Mouse (Mus musculus) intestine, postnatal 0 days (tissue): ENCODE measurements around the gene Atad5. TPM values are rescaled to one million over a fixed set of nuclear protein-coding genes. Genes with fewer than 3 reads are reported as not detected.
"Not testable (repeated sequence)": the region's sequence is repeated elsewhere in the genome, so short reads cannot be mapped to it uniquely, and the experiment has no call there.

Experiments used
- ATAC-seq: fragments of 200-750 bp; cut with Nextera tagmentation; 2 replicates; pipeline ENCODE4 v1.8.0; 2017; ENCODE audit warnings: mild to moderate bottlenecking, moderate TSS enrichment, moderate library complexity
- H3K27ac ChIP-seq: fragments of 300-500 bp; sonication (generic); 2 replicates; pipeline ENCODE4 v1.5.1; 2014; ENCODE audit warnings: mild to moderate bottlenecking, low read depth, low read length, moderate library complexity
- H3K27me3 ChIP-seq: fragments of 300-500 bp; sonication (generic); replicated peaks from 2 replicates; pipeline ENCODE4 v1.6.1; 2014; ENCODE audit warnings: low read length, mixed read lengths; ENCODE audit not compliant: control insufficient read depth, insufficient read depth
- H3K36me3 ChIP-seq: fragments of 300-500 bp; sonication (generic); 2 replicates; pipeline ENCODE4 v1.6.1; 2014; ENCODE audit warnings: mild to moderate bottlenecking, moderate library complexity; ENCODE audit not compliant: control insufficient read depth, insufficient read depth
- H3K4me1 ChIP-seq: fragments of 300-500 bp; sonication (generic); replicated peaks from 2 replicates; pipeline ENCODE4 v1.6.1; 2014; ENCODE audit warnings: antibody characterized with exemption, low read length, mixed read lengths; ENCODE audit not compliant: control insufficient read depth, insufficient read depth
- H3K4me2 ChIP-seq: fragments of 300-500 bp; sonication (generic); replicated peaks from 2 replicates; pipeline ENCODE4 v1.6.1; 2014; ENCODE audit warnings: low read depth, mild to moderate bottlenecking, moderate library complexity
- H3K4me3 ChIP-seq: fragments of 300-500 bp; sonication (generic); 2 replicates; pipeline ENCODE4 v1.5.1; 2014; ENCODE audit warnings: low read depth, low read length
- H3K9ac ChIP-seq: fragments of 300-500 bp; sonication (generic); 2 replicates; pipeline ENCODE4 v1.6.1; 2014; ENCODE audit warnings: mild to moderate bottlenecking, low read depth, low read length
- H3K9me3 ChIP-seq: fragments of 300-500 bp; sonication (generic); 2 replicates; pipeline ENCODE4 v1.6.1; 2016; ENCODE audit warnings: mixed run types; ENCODE audit not compliant: control insufficient read depth
- CTCF ChIP-seq: sonication (generic); IDR thresholded peaks from 2 replicates; pipeline ENCODE4 v1.5.1; 2016; ENCODE audit warnings: low read depth, mild to moderate bottlenecking, control low read depth, antibody characterized with exemption, moderate library complexity
- WGBS: fragments of 180-500 bp; shearing (Covaris S2); extraction: QIAGEN DNeasy Blood & Tissue Kit; methylation state at CpG from one replicate; pipeline ENCODE4 v1.1.7; 2014; 5-methylcytosine and 5-hydroxymethylcytosine counted together
- polyA plus RNA-seq: library from polyadenylated mRNA; unstranded; fragments of >200 nt; fragmentation: Nextera tagmentation; extraction: Ambion mirVana; gene quantifications from 2 replicates; pipeline ENCODE4 v1.2.1, GENCODE M21; 2015

Atad5 gene
- polyA plus RNA-seq, 1 experiment from 2014 or later, result 2.2 TPM

DNA sequence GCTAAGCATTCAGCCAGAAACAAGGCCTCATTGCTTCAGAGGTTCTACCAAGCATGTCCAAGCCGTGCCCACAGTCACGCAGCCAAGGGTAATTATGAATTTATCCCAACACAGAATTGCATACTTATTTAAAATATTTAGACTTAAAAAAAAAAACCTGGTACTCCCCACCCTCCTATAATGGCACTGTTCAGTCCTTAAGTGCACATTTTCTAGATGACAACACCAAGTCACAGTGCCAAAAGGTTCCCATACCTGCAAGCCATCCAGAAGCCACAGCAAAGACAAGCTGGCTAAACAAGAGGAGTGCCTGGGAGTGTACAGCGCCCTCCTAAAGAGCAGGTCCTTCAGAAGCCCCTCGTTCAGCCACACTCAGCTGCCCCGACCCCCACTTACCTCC is 36.0 kb upstream of the Atad5 start:
- no peak for TF ChIP-seq CTCF
- H3K36me3 ChIP-seq, result peaks cover 40% of the 10 kb centered on the region
- H3K27me3 ChIP-seq, result no peaks in the 10 kb centered on the region
- H3K4me2 ChIP-seq, result no peak overlapping the region
- no peaks in the 10 kb centered on the region for H3K9me3 ChIP-seq
- 91% methylated on average over 5 of the region's 5 CpGs for whole genome bisulfite sequencing
- ATAC-seq, result no peak
- no peaks in the 10 kb centered on the region for H3K4me1 ChIP-seq
- H3K4me3 ChIP-seq, result no peak overlapping the region
- H3K27ac ChIP-seq, result no peak overlapping the region
- H3K9ac ChIP-seq, result no peak overlapping the region

DNA sequence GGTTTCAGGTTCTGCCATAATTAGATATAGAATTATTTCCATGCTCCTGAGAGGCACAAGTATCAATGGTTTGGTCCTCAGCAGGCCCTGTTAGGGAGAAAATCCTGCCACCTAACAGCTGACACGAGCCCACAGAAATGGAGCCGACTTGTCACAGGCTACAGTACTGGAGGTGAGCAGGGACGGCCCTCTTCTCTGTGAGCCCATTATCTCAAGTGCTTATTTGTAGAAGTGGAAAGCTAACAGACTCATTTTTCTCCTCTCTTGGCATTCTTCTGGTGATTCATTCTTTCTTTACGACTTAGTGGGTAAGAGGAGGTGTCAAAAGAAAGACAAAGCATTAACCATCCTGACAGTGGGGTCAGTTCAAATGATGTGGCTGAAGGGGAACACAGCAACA is 34.5 kb upstream of the Atad5 start:
- 50% methylated on average over 4 of the region's 4 CpGs for WGBS
- H3K4me3 ChIP-seq, result no peak overlapping the region

DNA sequence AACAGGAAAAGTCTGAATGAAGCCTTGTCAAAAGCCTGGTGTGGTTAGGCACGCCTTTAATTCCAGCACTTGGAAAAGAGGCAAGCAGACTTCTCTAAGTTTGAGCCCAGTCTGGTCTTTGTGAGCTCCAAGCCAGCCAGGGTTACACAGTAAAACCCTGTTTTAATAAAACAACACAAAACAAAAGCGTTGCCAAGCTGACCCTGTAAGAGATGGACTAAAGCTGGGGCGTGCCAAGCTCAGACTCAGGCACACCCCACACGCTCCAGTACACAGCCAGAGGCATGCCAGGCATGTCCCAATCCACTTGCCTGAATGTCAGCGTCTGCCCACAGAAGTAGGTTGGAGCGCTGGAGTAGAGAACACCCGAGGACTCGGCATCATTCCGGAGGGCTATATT is 33.1 kb upstream of the Atad5 start:
- Histone ChIP-seq H3K27ac (no peak overlapping the region), H3K4me3 (no peak overlapping the region), H3K4me2 (no peak overlapping the region), H3K27me3 (no peaks in the 10 kb centered on the region), H3K9ac (no peak overlapping the region), H3K9me3 (no peaks in the 10 kb centered on the region), H3K4me1 (no peaks in the 10 kb centered on the region), H3K36me3 (peaks cover 49% of the 10 kb centered on the region)
- TF ChIP-seq CTCF, result no peak
- 91% methylated on average over 9 of the region's 9 CpGs for WGBS
- ATAC-seq, result no peak

More for the DNA sequence above, 34.5 kb upstream of the Atad5 start:
- Histone ChIP-seq H3K4me2 (no peak overlapping the region), H3K4me1 (no peaks in the 10 kb centered on the region), H3K27ac (no peak overlapping the region), H3K27me3 (no peaks in the 10 kb centered on the region), H3K9me3 (no peaks in the 10 kb centered on the region), H3K9ac (no peak overlapping the region), H3K36me3 (peaks cover 39% of the 10 kb centered on the region)
- TF ChIP-seq CTCF, result no peak
- ATAC-seq, result no peak

DNA sequence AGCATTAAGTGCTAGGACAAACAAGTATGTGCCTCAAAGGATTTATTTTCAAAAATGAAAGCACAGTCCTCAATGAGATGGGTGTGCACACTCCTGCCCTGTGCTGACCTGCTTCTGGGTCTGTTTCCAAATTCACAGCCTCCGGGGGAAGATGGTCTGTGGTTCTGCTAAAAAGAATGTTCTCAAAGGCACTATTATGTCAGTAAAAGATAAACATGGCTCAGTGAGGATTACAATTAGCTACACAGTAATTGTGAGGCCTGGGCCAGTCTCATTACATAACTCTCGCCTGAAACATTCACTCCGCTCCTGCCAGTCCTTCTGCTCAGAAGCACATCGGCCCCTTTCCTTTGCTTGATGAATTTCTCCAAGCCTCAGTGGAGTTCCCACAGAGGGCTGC is 27.0 kb upstream of the Atad5 start:
- Histone ChIP-seq H3K27ac (no peak overlapping the region), H3K36me3 (peaks cover 30% of the 10 kb centered on the region), H3K4me1 (no peaks in the 10 kb centered on the region), H3K4me2 (no peak overlapping the region), H3K4me3 (no peak overlapping the region), H3K27me3 (no peaks in the 10 kb centered on the region), H3K9ac (no peak overlapping the region), H3K9me3 (no peaks in the 10 kb centered on the region)
- no peak for TF ChIP-seq CTCF
- WGBS, result 62% methylated on average over 4 of the region's 4 CpGs
- ATAC-seq, result no peak

DNA sequence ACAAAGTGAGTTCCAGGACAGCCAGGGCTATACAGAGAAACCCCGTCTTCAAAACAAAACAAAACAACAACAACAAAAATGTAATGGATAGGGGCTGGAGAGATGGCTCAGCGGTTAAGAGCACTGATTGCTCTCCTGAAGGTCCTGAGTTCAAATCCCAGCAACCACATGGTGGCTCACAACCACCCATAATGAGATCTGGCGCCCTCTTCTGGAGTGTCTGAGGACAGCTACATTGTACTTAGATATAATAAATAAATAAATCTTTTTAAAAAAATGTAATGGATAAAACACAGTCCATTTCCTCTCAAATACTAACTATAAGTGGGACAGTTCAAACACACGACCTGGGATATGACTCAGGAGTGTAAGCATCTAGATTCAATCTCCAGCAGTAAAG is 22.8 kb upstream of the Atad5 start:
- H3K27me3 ChIP-seq, H3K4me3 ChIP-seq, H3K9me3 ChIP-seq, H3K27ac ChIP-seq, H3K9ac ChIP-seq, H3K36me3 ChIP-seq, ATAC-seq, H3K4me2 ChIP-seq, H3K4me1 ChIP-seq: not testable (repeated sequence)
- 84% methylated on average over 4 of the region's 4 CpGs for WGBS
- TF ChIP-seq CTCF, result peak; percentile 19

DNA sequence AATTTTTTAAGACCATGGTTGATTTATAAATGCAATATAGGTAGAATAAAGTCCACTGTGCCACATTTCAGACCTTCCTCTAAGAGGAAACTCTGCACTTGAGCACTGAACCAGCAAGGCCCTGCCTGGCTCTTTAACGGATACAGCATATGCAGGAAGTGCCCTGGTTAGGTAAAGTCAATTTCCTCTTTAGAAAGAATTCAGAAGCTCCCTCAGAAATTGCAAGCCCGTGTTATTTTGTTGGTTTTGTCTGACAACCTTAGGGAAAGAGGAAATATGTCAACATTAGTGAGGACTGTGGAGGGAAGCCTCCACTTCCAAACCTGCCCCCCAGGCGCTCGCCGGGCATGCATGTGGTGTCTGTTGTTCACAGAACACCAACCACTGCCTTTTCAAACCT is 21.6 kb upstream of the Atad5 start:
- Histone ChIP-seq H3K36me3 (no peaks in the 10 kb centered on the region), H3K27ac (no peak overlapping the region), H3K27me3 (no peaks in the 10 kb centered on the region), H3K4me1 (no peaks in the 10 kb centered on the region), H3K4me2 (no peak overlapping the region), H3K9me3 (no peaks in the 10 kb centered on the region), H3K4me3 (no peak overlapping the region), H3K9ac (no peak overlapping the region)
- no peak for ATAC-seq
- TF ChIP-seq CTCF, result no peak
- WGBS, result 65% methylated on average over 5 of the region's 5 CpGs

DNA sequence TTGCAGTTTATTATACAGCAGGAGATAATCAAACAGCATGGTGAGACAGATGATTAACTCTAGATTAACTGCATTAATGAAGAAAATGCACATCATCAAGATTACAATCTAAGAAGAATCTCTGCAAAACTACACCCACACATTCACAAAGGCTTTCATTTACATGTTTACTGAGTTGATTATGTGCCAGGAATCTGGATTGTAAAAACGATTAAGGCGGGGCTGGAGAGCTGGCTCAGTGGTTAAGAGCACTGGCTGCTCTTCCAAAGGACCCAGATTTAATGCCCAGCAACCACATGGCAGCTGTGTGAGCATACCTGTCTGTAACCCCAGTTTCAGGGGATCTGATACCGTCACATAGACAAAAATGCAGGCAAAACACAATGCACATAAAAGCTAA is 19.4 kb upstream of the Atad5 start:
- ATAC-seq, result no peak
- Histone ChIP-seq H3K27ac (no peak overlapping the region), H3K27me3 (no peaks in the 10 kb centered on the region), H3K9me3 (no peaks in the 10 kb centered on the region), H3K4me2 (no peak overlapping the region), H3K4me1 (no peaks in the 10 kb centered on the region), H3K9ac (no peak overlapping the region), H3K4me3 (no peak overlapping the region), H3K36me3 (no peaks in the 10 kb centered on the region)
- 73% methylated on average over 3 of the region's 3 CpGs for WGBS
- no peak for TF ChIP-seq CTCF
